Mouse (Mus musculus): ENCODE measurements at regions not wholly inside any gene's neighbourhood (a gene's known extent, or its start where the extent isn't known, plus 50 kb on each side); places are given as distances from the start of the nearest gene placed in this dataset.

- TF ChIP-seq CTCF (IDR thresholded peaks at IDR 0.05; ENCODE audit: insufficient read depth, low read length) (no peak), POLR2A (IDR thresholded peaks at IDR 0.05; ENCODE audit: borderline replicate concordance, extremely low read depth, low read depth, low read length) (no peak)
Measured at GRCm38 (mm10) chr12:112298521-112298920, 152.5 kb downstream of the Kif26a start.
